In genomic region chr16:93967893-93968292, GRCm38 (mm10) we compare ENCODE assay signal across 22 mouse cellular contexts. TPM values are rescaled to one million over a fixed set of nuclear protein-coding genes. Genes with fewer than 3 reads are reported as not detected.
"Had no signal": no experiment of that assay in that cellular context is flagged by ENCODE, and none has a peak within 500 bp of the region (broad histone marks: within the 10 kb centered on the region; RNA-seq: fewer than 3 reads in every experiment).

No protein-coding gene starts in this region.

- H3K9me3 ChIP-seq: neural tube, embryonic 13.5 days; neural tube, embryonic 15.5 days; stomach, embryonic 15.5 days had no signal

- H3K4me3 ChIP-seq: neural tube, embryonic 13.5 days; neural tube, embryonic 15.5 days; stomach, embryonic 15.5 days had no signal

- H3K4me2 ChIP-seq: neural tube, embryonic 13.5 days; neural tube, embryonic 15.5 days; stomach, embryonic 15.5 days had no signal

- H3K36me3 ChIP-seq: neural tube, embryonic 13.5 days; neural tube, embryonic 15.5 days; stomach, embryonic 15.5 days had no signal

- H3K4me1 ChIP-seq: neural tube, embryonic 15.5 days; stomach, embryonic 15.5 days had no signal

- H3K27me3 ChIP-seq: neural tube, embryonic 13.5 days; neural tube, embryonic 15.5 days; stomach, embryonic 15.5 days had no signal

- H3K9ac ChIP-seq: neural tube, embryonic 13.5 days; neural tube, embryonic 15.5 days; stomach, embryonic 15.5 days had no signal

- DNase-seq: retina, postnatal 1 day; right cerebral cortex, adult 18-20 months; right cerebral cortex, postnatal 14 days; right cerebral cortex, postnatal 25 days; right cerebral cortex, postnatal 4 days; spleen, adult 18-20 months; thymus, adult 18-20 months; thymus, adult 2 months; thymus, postnatal 14 days; thymus, postnatal 25 days; thymus, postnatal 36 days; thymus, postnatal 4 days had no signal

- H3K27ac ChIP-seq: neural tube, embryonic 13.5 days; neural tube, embryonic 15.5 days; stomach, embryonic 15.5 days; stomach, postnatal 0 days had no signal

RNA-seq across cellular contexts. Expression of gene Cldn14, which starts 40.7 kb away (rescaled TPM):
- total RNA-seq: neutrophil, adult 5-6 weeks had no signal
- polyA plus RNA-seq: neural tube, embryonic 14.5 days; neural tube, embryonic 15.5 days; spleen, adult 2 months; stomach, embryonic 14.5 days; thymus, postnatal 0 days; urinary bladder, adult 2 months had no signal
